Mouse (Mus musculus) A20 (cell line): ENCODE results near the gene Ralgps1.

Source experiments
- DNase-seq: peaks from one replicate; pipeline ENCODE4 v3.0.0-alpha.2; 2011; ENCODE audit warnings: low read depth, low spot score

The Ralgps1 gene

GRCm38 (mm10) chr2:33370777-33371647 lies at the start of gene Ralgps1:
Gene Ralgps1 (minus strand): TSS chr2:33371486.
- DNase-seq: peak; percentile 98

DNA sequence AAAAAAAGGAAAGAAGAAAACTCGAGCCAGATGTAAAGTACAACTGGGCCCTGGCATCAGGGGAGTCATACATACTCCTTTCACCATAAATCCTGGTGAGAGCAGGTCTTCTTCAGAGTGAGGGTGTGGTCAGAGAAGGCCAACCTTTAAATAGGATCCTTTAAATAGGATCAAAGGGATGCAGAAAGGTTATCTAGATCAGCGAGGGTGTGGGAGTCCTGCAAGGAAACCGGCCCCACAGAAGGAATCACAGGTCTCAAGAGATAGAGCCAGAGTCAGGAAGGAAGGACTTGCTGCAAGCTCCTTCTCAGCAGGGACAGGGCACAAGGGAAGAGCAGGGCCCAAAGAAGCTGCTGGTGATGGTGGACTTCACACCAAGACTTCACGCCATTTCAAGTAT lies 46.2 kb upstream of the Ralgps1 start:
- DNase-seq: no peak

DNA sequence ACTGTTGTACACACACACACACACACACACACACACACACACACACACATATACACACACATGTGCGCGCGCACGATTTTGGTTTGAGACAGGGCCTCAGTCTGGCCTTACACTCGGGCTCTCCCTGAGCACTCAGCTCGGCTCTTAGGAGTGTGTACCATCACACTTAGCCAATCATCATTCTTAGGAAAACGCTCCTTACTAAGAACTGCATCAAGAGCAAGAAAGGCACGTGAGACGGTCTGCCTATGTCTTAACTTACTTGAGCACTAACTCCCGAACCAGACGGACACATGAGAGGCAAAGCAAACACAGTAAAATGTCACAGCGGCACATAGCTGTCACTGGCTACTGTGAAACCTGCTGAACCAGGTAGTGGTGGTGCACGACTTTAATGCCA lies 42.7 kb upstream of the Ralgps1 start:
- no peak for DNase-seq

GRCm38 (mm10) chr2:33412111-33412510 lies 40.8 kb upstream of the Ralgps1 start:
- DNase-seq: no peak

DNA sequence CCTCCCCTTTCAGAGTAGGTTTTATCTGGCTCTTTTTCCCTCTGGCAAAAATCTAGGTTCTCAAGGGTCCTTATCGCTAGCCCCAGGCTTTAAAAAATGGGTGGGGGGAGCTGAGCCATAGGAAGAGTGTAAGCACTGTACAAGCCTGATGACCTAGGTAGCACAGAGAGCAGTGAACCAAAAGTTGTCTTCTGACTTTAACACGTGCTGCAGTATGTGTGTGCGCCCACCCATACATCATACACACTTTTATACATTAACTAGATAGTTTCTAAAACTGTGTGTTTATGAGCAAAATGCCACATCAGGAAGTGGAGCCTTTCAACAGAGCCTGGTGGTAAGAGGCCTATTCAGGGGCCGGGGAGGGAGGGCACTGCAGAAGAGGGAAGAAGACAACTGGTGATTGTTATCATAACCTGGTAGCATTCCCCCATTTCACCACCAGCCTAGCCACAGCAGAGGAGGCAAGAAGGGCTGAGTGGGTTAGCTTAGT lies 32.3 kb upstream of the Ralgps1 start:
- DNase-seq: no peak

GRCm38 (mm10) chr2:33402638-33403037 lies 31.4 kb upstream of the Ralgps1 start:
- no peak for DNase-seq

- DNase-seq: peak; percentile 64
Measured at GRCm38 (mm10) chr2:33402236-33402635, 30.9 kb upstream of the Ralgps1 start.

DNA sequence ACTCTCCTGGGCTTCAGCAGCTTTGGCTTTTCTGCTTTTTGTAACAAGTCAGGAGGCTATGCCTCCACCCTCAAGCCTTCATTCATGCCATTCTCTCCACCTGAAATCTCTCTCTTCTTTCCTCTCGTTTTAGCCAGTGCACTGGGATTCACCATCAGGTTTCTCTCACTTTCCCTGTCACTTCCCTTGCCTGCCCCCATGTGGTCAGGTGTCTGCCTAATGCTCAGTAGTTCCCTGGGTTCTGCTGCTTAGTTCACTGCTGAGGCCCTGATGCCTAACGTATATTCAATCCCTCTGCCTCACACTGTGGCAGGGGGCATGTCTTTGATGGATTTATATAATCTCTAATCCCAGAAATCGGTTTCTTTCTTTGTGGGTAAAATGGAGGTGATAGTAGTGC lies 29.9 kb upstream of the Ralgps1 start:
- peak; percentile 17 for DNase-seq

- DNase-seq: no peak
Measured at GRCm38 (mm10) chr2:33400541-33400940, 29.3 kb upstream of the Ralgps1 start.

GRCm38 (mm10) chr2:33399091-33399490 lies 27.8 kb upstream of the Ralgps1 start:
- DNase-seq: no peak

- no peak for DNase-seq
Measured at GRCm38 (mm10) chr2:33397036-33397435, 25.8 kb upstream of the Ralgps1 start.

DNA sequence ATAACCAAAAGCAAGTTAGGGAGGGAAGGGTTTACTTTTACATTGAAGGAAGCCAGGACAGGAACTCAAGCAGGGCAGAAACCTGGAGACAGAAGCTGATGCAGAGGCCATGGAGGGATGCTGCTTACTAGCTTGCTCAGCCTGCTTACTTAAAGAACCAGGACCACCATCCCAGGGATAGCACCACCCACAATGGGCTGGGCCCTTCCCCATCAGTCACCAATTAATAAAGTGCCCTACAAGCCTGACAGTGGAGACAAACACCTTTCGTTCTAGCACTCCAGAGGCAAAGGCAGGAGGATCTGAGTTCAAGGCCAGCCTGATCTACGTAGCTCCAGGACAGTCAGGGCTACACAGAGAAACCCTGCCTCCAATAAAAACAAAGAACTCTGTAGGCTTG lies 23.8 kb upstream of the Ralgps1 start:
- DNase-seq: no peak

DNA sequence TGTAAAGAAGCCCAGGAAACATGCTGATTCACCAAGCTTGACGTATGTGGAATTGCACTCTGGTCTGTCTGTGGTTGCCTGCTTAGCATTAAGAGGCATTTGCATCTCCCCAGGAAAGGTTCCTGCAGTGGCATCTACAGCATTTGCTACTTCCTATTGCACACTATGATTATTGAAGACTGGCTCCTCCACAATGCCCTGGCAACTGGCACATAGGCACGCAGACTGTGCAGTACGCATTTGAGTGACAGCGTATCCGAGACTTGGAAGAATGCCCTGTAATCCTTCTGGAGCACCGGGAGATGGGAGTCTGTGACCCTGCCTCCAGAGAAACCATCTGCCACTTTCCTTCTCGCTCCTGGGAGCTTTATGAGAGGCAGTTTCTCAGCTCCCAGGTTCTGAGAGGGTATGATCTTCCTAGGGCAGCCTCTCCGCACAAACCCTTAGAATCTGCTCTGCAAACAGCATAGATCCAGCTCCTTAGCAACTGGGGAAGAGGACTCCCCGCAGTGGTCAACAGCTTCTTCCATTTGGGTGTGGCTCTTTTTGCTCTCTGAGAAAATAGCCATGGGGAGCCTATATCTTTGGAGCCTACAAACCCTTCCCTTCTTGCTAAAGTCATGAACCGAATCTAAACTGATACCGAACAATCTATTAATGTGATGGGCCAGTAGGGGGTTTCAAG lies 22.8 kb upstream of the Ralgps1 start:
- no peak for DNase-seq

DNA sequence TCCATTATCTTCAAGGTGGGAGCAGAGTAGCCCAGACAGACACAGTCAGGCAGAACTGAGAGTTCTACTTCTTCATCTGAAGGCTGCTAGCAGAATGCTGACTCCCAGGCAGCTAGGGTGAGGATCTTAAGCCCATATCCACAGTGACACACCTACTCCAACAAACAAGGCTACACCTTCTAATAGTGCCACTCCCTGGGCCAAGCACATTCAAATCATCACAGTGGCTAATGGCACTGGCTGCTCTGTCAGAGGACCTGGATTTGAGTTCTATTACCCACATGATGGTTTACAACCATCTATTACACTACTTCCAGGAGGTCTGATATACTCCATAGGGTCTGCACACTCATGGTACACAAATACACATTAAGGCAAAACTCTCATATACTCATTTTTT lies 21.7 kb upstream of the Ralgps1 start:
- DNase-seq: no peak

DNA sequence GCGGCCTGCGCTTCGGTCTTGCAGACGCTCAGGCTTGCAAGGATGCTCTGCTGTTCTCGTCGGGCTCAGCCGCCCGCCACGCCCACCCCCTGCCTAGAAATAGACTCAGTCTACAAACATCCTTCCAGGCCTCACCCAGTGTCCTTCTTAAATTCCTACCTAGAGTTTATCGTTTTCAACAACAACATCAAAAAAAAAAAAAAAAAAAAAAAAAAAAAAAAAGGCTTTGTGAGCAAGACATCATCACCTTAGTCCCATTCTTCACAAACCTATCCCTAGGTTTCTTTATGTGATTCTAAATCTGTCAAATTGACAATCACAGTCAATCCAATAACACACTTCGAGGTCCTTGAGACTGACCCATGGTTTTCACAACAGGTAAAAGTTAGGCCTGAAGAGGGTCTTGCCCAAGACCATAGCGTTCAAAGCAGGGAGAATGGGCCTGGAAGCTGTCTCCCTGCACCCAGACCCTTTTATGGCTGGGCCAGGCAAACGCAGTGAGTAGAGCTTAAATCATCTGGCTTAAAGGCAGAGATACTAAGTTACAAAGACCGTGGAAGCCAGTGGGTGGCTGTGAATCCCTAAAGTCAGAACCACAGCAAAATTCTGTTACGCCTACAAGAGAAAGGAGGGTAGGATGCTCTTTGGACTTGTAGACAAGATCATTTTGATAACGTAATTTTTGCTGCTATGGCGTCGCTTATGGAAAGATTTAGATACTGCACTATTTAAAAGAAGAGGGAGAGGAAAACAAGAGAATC lies 542 bp upstream of the Ralgps1 start:
- DNase-seq: no peak

DNA sequence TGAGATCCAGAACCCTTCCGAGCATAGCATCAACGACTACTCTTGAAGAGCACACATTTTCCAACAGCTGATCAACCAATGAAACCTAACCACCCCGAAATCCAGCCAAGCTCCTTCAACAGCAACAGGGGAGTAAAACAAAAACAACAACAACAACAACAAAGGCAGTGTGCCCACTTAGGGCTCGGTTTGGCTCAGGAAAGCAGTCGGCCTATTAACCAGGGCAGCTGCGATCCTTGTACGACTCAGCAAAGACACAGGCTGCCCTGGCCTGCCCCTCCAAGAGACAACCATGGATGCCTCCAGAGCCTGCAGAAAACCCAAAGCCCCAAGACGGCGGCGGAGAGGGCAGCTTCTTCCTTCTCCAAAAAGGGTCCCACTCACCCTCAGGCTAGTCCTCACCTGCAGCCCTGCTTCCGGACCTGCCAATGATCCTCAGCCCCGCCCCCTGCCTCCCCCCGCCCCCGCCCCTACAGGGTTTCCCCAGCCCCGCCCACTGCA lies 960 bp downstream of the Ralgps1 start:
- DNase-seq: no peak

- DNase-seq: no peak
Measured at GRCm38 (mm10) chr2:33369453-33369852, 1.8 kb downstream of the Ralgps1 start.

GRCm38 (mm10) chr2:33368486-33368885 lies 2.8 kb downstream of the Ralgps1 start:
- no peak for DNase-seq

DNA sequence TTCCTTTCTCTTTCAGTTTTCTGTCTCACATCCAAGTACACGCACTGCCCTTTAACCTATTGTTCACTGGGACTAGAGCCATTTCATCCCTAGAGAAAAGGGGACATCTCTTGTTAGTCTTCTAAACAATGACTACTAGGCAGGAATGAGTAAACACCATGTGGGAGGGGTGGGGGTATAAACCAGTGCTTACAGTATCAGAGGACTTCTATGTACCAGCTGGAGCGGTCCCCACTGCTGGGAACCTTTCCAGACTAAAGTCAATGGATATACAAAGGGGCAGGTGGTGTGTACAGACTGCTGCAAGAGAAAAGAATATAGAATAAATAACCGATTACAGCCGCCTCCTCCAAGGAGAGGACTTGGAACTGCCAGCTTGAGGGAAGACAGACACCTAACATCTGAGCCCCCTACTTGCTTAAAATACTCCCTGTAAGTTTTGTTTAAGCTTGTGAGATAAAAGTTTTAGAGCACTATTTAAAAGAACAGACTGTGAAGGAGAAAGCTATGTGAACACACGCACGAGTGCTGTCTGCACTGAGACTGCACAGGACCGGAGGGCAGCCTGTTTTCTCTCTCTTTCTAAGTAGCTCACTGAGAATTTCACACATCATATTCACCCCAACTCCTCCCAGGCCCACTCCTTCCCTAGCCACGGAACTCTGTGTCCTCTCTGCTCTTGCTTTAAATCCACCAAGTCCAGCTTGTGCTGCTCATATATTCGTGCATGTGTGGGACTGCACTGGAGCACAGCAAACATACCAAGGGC lies 5.4 kb downstream of the Ralgps1 start:
- DNase-seq: no peak

GRCm38 (mm10) chr2:33364656-33365055 lies 6.6 kb downstream of the Ralgps1 start:
- no peak for DNase-seq

- DNase-seq: no peak
Measured at GRCm38 (mm10) chr2:33363890-33364289, 7.4 kb downstream of the Ralgps1 start.
